Mouse (Mus musculus): ENCODE measurements around the gene Hdac11. TPM values are rescaled to one million over a fixed set of nuclear protein-coding genes. Genes with fewer than 3 reads are reported as not detected.

The Hdac11 gene
- polyA plus RNA-seq, 1 experiment from 2014 or later = 4.6 TPM

- Histone ChIP-seq H3K4me2 (ENCODE audit: low read depth, low read length) (no peak overlapping the region), H3K4me3 (ENCODE audit: low read depth, low read length) (no peak overlapping the region), H3K9me3 (ENCODE audit: low read length) (no peaks in the 10 kb centered on the region), H3K27ac (ENCODE audit: low read depth) (peak overlapping the region; percentile 42; the same call in 1 of the 2 replicates), H3K9ac (replicated peaks) (no peak overlapping the region), H3K4me1 (ENCODE audit: insufficient read depth) (peaks cover 16% of the 10 kb centered on the region; the same call in 1 of the 2 replicates), H3K27me3 (ENCODE audit: insufficient read depth, low read length) (no peaks in the 10 kb centered on the region), H3K36me3 (replicated peaks; ENCODE audit: insufficient read depth, low read length) (no peaks in the 10 kb centered on the region)
- DNase-seq (no peak), ATAC-seq (no peak; the same call in 1 of the 2 replicates)
- TF ChIP-seq CTCF (IDR thresholded peaks at IDR 0.05; ENCODE audit: low read depth) (no peak), EP300 (IDR thresholded peaks at IDR 0.05; ENCODE audit: low read depth) (no peak)
- WGBS (ENCODE audit: insufficient replicate concordance) = 71% methylated on average over 5 of the region's 5 CpGs
These were observed 10.9 kb upstream of the Hdac11 start for GRCm38 (mm10) chr6:91145572-91145971.

- H3K4me1 ChIP-seq (ENCODE audit: insufficient read depth) = peaks cover 16% of the 10 kb centered on the region; the same call in 1 of the 2 replicates
- DNase-seq (no peak), ATAC-seq (no peak)
- no peaks in the 10 kb centered on the region for H3K27me3 ChIP-seq (ENCODE audit: insufficient read depth, low read length)
- H3K4me2 ChIP-seq (ENCODE audit: low read depth, low read length) = no peak overlapping the region
- H3K9ac ChIP-seq (replicated peaks) = no peak overlapping the region
- WGBS (ENCODE audit: insufficient replicate concordance) = 41% methylated on average over 5 of the region's 5 CpGs
- H3K27ac ChIP-seq (ENCODE audit: low read depth) = no peak overlapping the region
- no peak overlapping the region for H3K4me3 ChIP-seq (ENCODE audit: low read depth, low read length)
- H3K9me3 ChIP-seq (ENCODE audit: low read length) = no peaks in the 10 kb centered on the region
- TF ChIP-seq EP300 (IDR thresholded peaks at IDR 0.05; ENCODE audit: low read depth) (no peak), CTCF (IDR thresholded peaks at IDR 0.05; ENCODE audit: low read depth) (no peak)
- H3K36me3 ChIP-seq (replicated peaks; ENCODE audit: insufficient read depth, low read length) = no peaks in the 10 kb centered on the region
These were observed 9.9 kb upstream of the Hdac11 start for GRCm38 (mm10) chr6:91146443-91147151.

- H3K27me3 ChIP-seq (ENCODE audit: insufficient read depth, low read length) = no peaks in the 10 kb centered on the region
- H3K27ac ChIP-seq (ENCODE audit: low read depth) = no peak overlapping the region
- 82% methylated on average over 2 of the region's 2 CpGs for WGBS (ENCODE audit: insufficient replicate concordance)
- no peak overlapping the region for H3K4me3 ChIP-seq (ENCODE audit: low read depth, low read length)
- DNase-seq (no peak), ATAC-seq (no peak)
- no peak for TF ChIP-seq EP300 (IDR thresholded peaks at IDR 0.05; ENCODE audit: low read depth)
- no peak for TF ChIP-seq CTCF (IDR thresholded peaks at IDR 0.05; ENCODE audit: low read depth)
- H3K36me3 ChIP-seq (replicated peaks; ENCODE audit: insufficient read depth, low read length) = no peaks in the 10 kb centered on the region
- H3K9ac ChIP-seq (replicated peaks) = no peak overlapping the region
- H3K4me1 ChIP-seq (ENCODE audit: insufficient read depth) = peaks cover 13% of the 10 kb centered on the region; the same call in 1 of the 2 replicates
- no peaks in the 10 kb centered on the region for H3K9me3 ChIP-seq (ENCODE audit: low read length)
- H3K4me2 ChIP-seq (ENCODE audit: low read depth, low read length) = no peak overlapping the region
These were observed 9.2 kb upstream of the Hdac11 start for GRCm38 (mm10) chr6:91147152-91147770.

- peak overlapping the region; percentile 51 for H3K4me2 ChIP-seq (ENCODE audit: low read depth, low read length)
- H3K9me3 ChIP-seq (ENCODE audit: low read length) = no peaks in the 10 kb centered on the region
- ATAC-seq = no peak
- H3K27me3 ChIP-seq (ENCODE audit: insufficient read depth, low read length) = no peaks in the 10 kb centered on the region; the same call in 1 of the 2 replicates
- peak overlapping the region; percentile 31; the same call in 1 of the 2 replicates for H3K27ac ChIP-seq (ENCODE audit: low read depth)
- no peak overlapping the region for H3K9ac ChIP-seq (replicated peaks)
- no peak overlapping the region for H3K4me3 ChIP-seq (ENCODE audit: low read depth, low read length)
- TF ChIP-seq CTCF (IDR thresholded peaks at IDR 0.05; ENCODE audit: low read depth) = no peak
- TF ChIP-seq EP300 (IDR thresholded peaks at IDR 0.05; ENCODE audit: low read depth) = no peak
- WGBS (ENCODE audit: insufficient replicate concordance) = 25% methylated on average over 7 of the region's 7 CpGs
- peaks cover 37% of the 10 kb centered on the region for H3K4me1 ChIP-seq (ENCODE audit: insufficient read depth)
- no peaks in the 10 kb centered on the region for H3K36me3 ChIP-seq (replicated peaks; ENCODE audit: insufficient read depth, low read length)
- DNase-seq = no peak
These were observed 3.4 kb upstream of the Hdac11 start for GRCm38 (mm10) chr6:91152892-91153548.

DNA sequence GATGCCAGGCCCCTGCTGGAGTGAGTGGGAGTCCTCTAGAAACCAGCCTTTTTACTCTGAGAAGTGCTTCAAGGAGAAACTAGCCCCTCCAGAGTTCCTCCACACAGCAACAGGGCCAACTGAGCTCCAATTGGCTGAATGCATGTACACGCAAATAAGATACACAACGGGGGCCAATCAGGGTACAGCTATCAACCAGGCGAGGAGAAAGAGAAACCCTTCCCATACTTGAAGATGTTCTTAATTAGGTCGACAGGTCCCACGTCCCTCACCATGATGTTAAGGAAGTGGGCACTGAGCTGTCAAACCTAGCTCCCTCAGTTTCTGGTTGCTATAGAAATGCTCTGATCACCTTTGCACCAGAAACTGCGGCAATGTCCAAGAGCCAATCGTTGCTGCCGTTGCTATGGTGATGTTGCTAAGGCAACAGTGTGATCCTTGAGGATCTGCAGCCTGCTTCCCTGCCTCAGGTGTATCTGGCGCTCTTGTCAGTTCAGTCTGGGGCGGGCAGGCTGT lies 2.9 kb upstream of the Hdac11 start:
- Histone ChIP-seq H3K9me3 (ENCODE audit: low read length) (no peaks in the 10 kb centered on the region), H3K4me2 (ENCODE audit: low read depth, low read length) (peak overlapping the region; percentile 51), H3K36me3 (replicated peaks; ENCODE audit: insufficient read depth, low read length) (no peaks in the 10 kb centered on the region), H3K4me3 (ENCODE audit: low read depth, low read length) (no peak overlapping the region), H3K27me3 (ENCODE audit: insufficient read depth, low read length) (no peaks in the 10 kb centered on the region; the same call in 1 of the 2 replicates), H3K27ac (ENCODE audit: low read depth) (peak overlapping the region; percentile 31; the same call in 1 of the 2 replicates), H3K9ac (replicated peaks) (no peak overlapping the region), H3K4me1 (ENCODE audit: insufficient read depth) (peaks cover 42% of the 10 kb centered on the region)
- 5% methylated on average over 10 of the region's 10 CpGs for WGBS (ENCODE audit: insufficient replicate concordance)
- no peak for ATAC-seq
- TF ChIP-seq EP300 (IDR thresholded peaks at IDR 0.05; ENCODE audit: low read depth) = no peak
- no peak for TF ChIP-seq CTCF (IDR thresholded peaks at IDR 0.05; ENCODE audit: low read depth)
- DNase-seq = no peak

GRCm38 (mm10) chr6:91154685-91155084 lies 1.8 kb upstream of the Hdac11 start:
- H3K27ac ChIP-seq (ENCODE audit: low read depth) = no peak overlapping the region
- DNase-seq = no peak
- no peaks in the 10 kb centered on the region for H3K36me3 ChIP-seq (replicated peaks; ENCODE audit: insufficient read depth, low read length)
- H3K4me1 ChIP-seq (ENCODE audit: insufficient read depth) = peaks cover 52% of the 10 kb centered on the region
- no peaks in the 10 kb centered on the region for H3K9me3 ChIP-seq (ENCODE audit: low read length)
- 45% methylated on average over 4 of the region's 4 CpGs for WGBS (ENCODE audit: insufficient replicate concordance)
- H3K4me3 ChIP-seq (ENCODE audit: low read depth, low read length) = no peak overlapping the region
- ATAC-seq = no peak
- no peaks in the 10 kb centered on the region; the same call in 1 of the 2 replicates for H3K27me3 ChIP-seq (ENCODE audit: insufficient read depth, low read length)
- TF ChIP-seq EP300 (IDR thresholded peaks at IDR 0.05; ENCODE audit: low read depth) = no peak
- no peak for TF ChIP-seq CTCF (IDR thresholded peaks at IDR 0.05; ENCODE audit: low read depth)
- H3K9ac ChIP-seq (replicated peaks) = no peak overlapping the region
- no peak overlapping the region for H3K4me2 ChIP-seq (ENCODE audit: low read depth, low read length)

All from liver, postnatal 0 days (tissue).